Mouse (Mus musculus): ENCODE data around the gene Rab37. TPM values are rescaled to one million over a fixed set of nuclear protein-coding genes. Genes with fewer than 3 reads are reported as not detected.
A peak's percentile ranks its signal among the peaks of the same experiment; 100 is the strongest.

Rab37 gene
- polyA plus RNA-seq, 1 experiment from 2014 or later = 1.2 TPM

DNA sequence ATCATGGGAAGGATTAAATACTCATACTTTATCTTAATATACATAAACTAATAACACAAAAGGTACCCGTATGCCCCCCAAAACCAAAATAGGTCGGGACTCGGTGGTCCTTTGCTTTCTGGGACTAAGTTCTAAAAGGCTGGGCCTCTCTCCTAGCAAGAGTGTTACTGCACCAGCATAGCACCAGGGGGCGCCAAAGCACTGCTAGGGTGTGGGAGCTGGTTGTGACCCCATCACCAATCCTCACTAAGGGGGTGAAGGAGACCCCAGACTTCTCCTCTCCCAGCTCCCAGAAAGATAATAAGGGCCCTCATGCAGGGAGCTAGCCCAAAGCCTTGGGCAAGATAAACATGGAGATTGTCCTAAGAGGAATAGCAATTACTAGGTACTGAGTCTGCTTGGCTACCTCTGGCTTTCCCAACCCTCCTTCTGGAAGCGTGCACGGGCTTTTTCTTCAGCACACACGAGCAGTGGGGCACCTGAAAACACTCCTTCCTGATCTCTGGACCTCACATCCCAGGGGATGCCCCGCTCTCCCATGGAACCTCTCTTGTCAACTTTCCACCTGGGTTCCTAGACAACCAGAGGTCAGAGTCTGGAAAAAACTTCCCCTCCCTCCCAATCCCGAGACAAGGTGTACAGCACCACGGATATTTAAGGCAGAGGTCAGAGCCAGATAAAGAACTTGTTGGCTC is 69.8 kb downstream of the Rab37 start:
- H3K9me3 ChIP-seq = no peaks in the 10 kb centered on the region
- no peak overlapping the region for H3K4me2 ChIP-seq
- no peak overlapping the region for H3K27ac ChIP-seq (replicated peaks)
- WGBS = 19% methylated on average over 10 of the region's 10 CpGs
- H3K4me1 ChIP-seq = peaks cover 59% of the 10 kb centered on the region
- H3K27me3 ChIP-seq (replicated peaks) = peaks cover 37% of the 10 kb centered on the region
- no peak overlapping the region for H3K4me3 ChIP-seq
- H3K36me3 ChIP-seq = no peaks in the 10 kb centered on the region
- 0 out of 2 replicates have a peak overlapping the region, but pooled peaks have one; percentile 5 for H3K9ac ChIP-seq
- ATAC-seq (ENCODE audit: extremely low read depth, insufficient number of reproducible peaks, low FRiP score, low TSS enrichment) = no peak

DNA sequence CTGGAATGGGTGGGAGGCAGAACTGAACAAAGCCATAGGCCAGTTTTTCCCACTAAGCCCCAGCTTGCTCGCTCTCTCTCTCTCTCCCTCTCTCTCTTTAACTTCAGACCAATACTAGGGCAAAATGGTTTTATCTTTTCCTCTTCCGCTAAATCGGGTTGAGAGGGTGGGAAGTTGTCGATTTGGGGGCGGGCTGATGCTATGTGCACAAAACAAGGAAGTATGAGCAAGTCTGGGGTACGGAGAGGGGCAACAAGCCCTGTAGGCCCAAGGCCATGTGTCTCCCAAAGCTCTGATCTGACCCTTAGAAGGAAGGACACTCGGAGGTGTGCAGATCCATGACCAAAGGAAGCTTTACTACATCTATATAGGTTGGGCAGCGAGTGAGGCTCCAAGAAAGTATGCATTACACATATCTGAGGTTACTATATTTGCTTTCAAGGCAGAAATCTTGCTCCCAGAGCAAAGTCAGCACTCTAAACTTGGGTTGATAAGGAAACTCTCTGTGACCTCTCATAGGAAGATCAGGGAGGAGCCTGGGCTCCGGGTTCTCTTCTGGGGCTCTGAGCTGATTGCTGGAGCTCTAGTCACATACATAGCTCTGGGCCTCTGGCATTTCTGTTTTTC is 70.5 kb downstream of the Rab37 start:
- Histone ChIP-seq H3K36me3 (no peaks in the 10 kb centered on the region), H3K4me3 (no peak overlapping the region), H3K4me1 (peaks cover 59% of the 10 kb centered on the region), H3K4me2 (peak overlapping the region; percentile 97; the same call in 1 of the 2 replicates), H3K9me3 (no peaks in the 10 kb centered on the region), H3K27me3 (replicated peaks) (peaks cover 33% of the 10 kb centered on the region), H3K27ac (replicated peaks) (no peak overlapping the region; the same call in 1 of the 2 replicates), H3K9ac (0 out of 2 replicates have a peak overlapping the region, but pooled peaks have one; percentile 24)
- 37% methylated on average over 9 of the region's 9 CpGs for WGBS
- ATAC-seq (ENCODE audit: extremely low read depth, insufficient number of reproducible peaks, low FRiP score, low TSS enrichment) = no peak

DNA sequence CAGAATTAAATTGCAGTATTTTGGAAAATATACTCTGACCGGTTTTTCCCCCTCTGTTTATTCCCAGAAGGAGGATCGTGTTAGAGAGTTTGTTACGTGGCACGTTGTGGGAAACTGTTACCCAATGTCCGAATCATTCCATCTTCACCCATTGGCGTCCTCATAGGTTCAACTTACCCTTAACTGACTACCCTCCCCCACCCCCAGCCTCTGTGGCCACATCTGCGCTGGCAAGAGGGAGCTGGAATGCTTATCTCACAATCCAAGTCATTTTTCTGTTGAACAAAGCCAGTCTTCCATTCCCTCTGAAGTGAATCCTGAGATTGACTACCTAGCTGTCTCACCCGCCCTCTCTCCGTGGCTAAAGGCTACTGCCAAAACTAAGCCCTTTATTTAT is 71.0 kb downstream of the Rab37 start:
- peak overlapping the region; percentile 79 for H3K4me3 ChIP-seq
- no peaks in the 10 kb centered on the region for H3K9me3 ChIP-seq
- H3K27me3 ChIP-seq (replicated peaks) = peaks cover 27% of the 10 kb centered on the region
- no peak for ATAC-seq (ENCODE audit: extremely low read depth, insufficient number of reproducible peaks, low FRiP score, low TSS enrichment)
- H3K27ac ChIP-seq (replicated peaks) = peak overlapping the region; percentile 37; the same call in 1 of the 2 replicates
- WGBS = 20% methylated on average over 9 of the region's 9 CpGs
- peaks cover 59% of the 10 kb centered on the region for H3K4me1 ChIP-seq
- no peaks in the 10 kb centered on the region for H3K36me3 ChIP-seq
- peak overlapping the region; percentile 97 for H3K4me2 ChIP-seq
- peak overlapping the region; percentile 24; the same call in 1 of the 2 replicates for H3K9ac ChIP-seq

DNA sequence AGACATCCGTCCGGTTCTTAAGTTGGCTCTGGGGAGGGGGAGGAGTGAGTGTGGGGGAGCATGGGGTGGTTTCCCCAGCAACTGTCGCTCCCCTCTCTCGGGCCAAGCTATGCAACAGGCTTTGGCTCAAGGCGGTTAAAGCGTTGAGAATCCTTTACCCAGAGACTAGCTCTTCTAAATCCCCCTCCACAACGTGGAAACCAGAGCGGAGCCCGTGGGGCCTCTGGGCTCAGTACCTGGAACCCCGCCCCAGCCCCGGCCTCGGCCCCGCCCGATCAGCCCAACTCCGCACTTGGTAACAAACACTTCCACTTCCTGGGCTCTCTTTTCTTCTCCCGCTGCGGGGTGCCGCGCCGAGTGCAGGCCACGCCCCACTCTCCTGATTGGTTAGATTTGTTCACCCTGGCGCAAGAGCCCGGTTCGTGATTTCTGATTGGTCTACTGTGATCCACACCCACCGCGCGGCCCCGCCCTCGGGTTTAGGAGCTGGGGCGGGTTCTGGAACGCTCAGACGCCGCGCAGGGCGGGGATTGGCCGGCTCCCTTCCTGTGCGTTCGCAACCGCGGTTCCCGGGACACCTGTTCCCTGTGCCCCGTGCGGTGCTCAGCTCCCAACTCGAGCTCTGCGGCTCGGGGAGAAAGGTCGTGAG is 71.7 kb downstream of the Rab37 start, which contains the start of gene Slc9a3r1:
Gene Slc9a3r1 (plus strand): TSS at position 510 of the 649 bp plus-strand sequence.
- WGBS = under 1% methylated on average over 47 of the region's 47 CpGs
- Histone ChIP-seq H3K4me1 (peaks cover 52% of the 10 kb centered on the region), H3K36me3 (no peaks in the 10 kb centered on the region), H3K4me2 (peak within 1 kb of the TSS; percentile 97), H3K9ac (peak within 1 kb of the TSS; percentile 81), H3K27me3 (replicated peaks) (peaks cover 21% of the 10 kb centered on the region), H3K4me3 (peak within 1 kb of the TSS; percentile 79), H3K9me3 (no peaks in the 10 kb centered on the region), H3K27ac (replicated peaks) (peak within 1 kb of the TSS; percentile 37)
- ATAC-seq (ENCODE audit: extremely low read depth, insufficient number of reproducible peaks, low FRiP score, low TSS enrichment) = peak; percentile 97

DNA sequence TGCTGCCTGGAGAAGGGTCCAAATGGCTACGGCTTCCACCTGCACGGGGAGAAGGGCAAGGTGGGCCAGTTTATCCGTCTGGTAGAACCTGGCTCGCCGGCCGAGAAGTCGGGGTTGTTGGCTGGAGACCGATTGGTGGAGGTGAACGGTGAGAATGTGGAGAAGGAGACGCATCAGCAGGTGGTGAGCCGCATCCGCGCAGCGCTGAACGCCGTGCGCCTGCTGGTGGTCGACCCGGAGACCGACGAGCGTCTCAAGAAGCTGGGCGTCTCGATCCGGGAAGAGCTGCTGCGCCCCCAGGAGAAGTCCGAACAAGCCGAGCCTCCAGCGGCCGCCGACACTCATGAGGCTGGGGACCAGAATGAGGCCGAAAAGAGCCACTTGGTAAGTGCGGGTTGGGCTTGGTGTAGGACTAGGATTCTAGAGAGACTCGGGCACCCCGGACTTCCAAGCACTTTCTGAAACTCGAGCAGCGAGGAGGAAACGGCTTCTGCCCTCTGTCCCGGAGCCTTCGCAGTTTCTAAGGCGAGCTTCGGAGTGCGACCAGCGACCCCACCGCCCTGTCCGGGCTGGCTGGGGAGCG is 72.4 kb downstream of the Rab37 start:
- H3K4me2 ChIP-seq = peak overlapping the region; percentile 97
- H3K27me3 ChIP-seq (replicated peaks) = peaks cover 21% of the 10 kb centered on the region
- WGBS = under 1% methylated on average over 47 of the region's 47 CpGs
- H3K9me3 ChIP-seq = no peaks in the 10 kb centered on the region
- ATAC-seq (ENCODE audit: extremely low read depth, insufficient number of reproducible peaks, low FRiP score, low TSS enrichment) = no peak
- peak overlapping the region; percentile 81 for H3K9ac ChIP-seq
- peak overlapping the region; percentile 79 for H3K4me3 ChIP-seq
- no peak overlapping the region; the same call in none of the 2 replicates for H3K27ac ChIP-seq (replicated peaks)
- no peaks in the 10 kb centered on the region for H3K36me3 ChIP-seq
- peaks cover 45% of the 10 kb centered on the region for H3K4me1 ChIP-seq

DNA sequence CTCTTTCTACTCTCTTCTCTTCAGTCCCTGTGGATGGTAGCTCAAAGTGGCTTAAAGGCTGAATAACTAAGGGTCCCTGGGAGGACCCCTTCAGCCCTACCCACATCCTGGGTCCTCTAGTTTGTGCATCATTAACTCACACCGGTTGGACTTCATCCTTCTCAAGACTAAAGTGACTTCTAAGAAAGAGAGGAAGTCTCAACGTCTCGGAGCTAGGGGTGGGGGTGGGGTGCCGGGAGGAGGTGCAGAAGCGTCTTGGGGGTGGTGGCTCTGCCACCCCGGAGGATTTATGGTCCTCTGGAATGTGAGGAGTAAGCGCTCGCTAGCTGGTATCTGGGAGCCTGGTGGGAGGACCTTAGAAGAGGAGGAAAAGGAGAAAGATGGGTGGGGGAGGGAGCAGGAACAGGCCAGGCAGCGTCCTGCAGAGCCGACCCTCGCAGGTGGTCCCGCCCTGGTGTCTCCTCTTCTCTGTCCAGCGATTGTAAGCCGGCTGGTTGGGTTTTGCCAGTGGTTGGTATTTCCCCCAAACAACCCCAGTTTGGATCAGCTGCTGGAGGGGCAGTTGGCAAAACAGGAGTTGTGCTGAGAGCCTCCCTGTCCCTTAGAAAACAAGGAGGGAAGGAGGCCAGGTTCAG is 73.2 kb downstream of the Rab37 start:
- no peaks in the 10 kb centered on the region for H3K9me3 ChIP-seq
- H3K27ac ChIP-seq (replicated peaks) = no peak overlapping the region
- no peaks in the 10 kb centered on the region for H3K36me3 ChIP-seq
- WGBS = 0% methylated on average over 14 of the region's 14 CpGs
- H3K4me3 ChIP-seq = peak overlapping the region; percentile 79
- peaks cover 21% of the 10 kb centered on the region for H3K27me3 ChIP-seq (replicated peaks)
- no peak for ATAC-seq (ENCODE audit: extremely low read depth, insufficient number of reproducible peaks, low FRiP score, low TSS enrichment)
- peaks cover 43% of the 10 kb centered on the region for H3K4me1 ChIP-seq
- peak overlapping the region; percentile 81 for H3K9ac ChIP-seq
- H3K4me2 ChIP-seq = peak overlapping the region; percentile 97

DNA sequence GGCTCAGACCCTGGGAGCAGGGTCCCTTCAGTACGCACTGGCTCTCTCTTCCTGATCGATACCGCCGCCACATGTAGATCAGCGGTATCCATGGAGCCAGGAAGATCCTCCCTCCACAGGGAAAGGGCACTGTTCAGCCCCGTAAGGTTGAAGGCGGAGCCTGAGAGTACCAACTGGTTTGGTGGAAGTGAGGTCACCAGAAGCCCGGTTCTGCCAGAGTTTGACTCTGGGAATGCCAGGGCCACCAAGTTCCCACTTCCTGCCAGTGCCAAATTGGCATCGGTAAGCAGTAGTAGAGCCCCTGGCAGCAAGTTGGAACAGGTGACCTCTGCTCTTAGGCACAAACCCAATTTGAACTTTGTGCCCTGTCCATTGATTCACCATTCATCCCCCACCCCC is 73.7 kb downstream of the Rab37 start:
- H3K27me3 ChIP-seq (replicated peaks) = peaks cover 21% of the 10 kb centered on the region
- 5% methylated on average over 9 of the region's 9 CpGs for WGBS
- ATAC-seq (ENCODE audit: extremely low read depth, insufficient number of reproducible peaks, low FRiP score, low TSS enrichment) = no peak
- H3K4me2 ChIP-seq = peak overlapping the region; percentile 97
- peaks cover 43% of the 10 kb centered on the region for H3K4me1 ChIP-seq
- H3K4me3 ChIP-seq = peak overlapping the region; percentile 79
- peak overlapping the region; percentile 81 for H3K9ac ChIP-seq
- no peaks in the 10 kb centered on the region for H3K9me3 ChIP-seq
- no peaks in the 10 kb centered on the region for H3K36me3 ChIP-seq
- H3K27ac ChIP-seq (replicated peaks) = no peak overlapping the region

DNA sequence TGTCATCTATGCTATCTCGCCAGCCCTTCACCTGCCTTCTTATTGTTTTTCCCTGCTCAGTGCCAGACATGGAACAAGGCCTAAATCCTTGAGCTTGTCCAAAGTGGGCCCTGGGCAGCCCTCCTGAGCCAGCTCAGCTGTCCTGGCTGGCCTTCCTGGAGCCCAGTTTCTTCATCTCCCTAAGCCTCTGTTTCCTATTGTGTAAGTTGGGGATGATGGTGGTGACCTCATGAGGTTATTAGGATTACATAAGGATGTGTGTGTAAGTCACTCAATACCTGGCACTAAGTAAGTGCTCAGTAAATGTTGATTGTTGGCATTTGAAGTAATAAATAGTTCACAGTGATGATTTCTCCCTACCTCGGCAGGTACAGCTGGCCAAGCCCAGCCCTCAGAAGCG is 75.5 kb downstream of the Rab37 start:
- no peak for ATAC-seq (ENCODE audit: extremely low read depth, insufficient number of reproducible peaks, low FRiP score, low TSS enrichment)
- Histone ChIP-seq H3K4me1 (peaks cover 39% of the 10 kb centered on the region), H3K27me3 (replicated peaks) (peaks cover 30% of the 10 kb centered on the region), H3K27ac (replicated peaks) (no peak overlapping the region), H3K9me3 (no peaks in the 10 kb centered on the region), H3K4me2 (no peak overlapping the region), H3K36me3 (no peaks in the 10 kb centered on the region), H3K4me3 (no peak overlapping the region), H3K9ac (no peak overlapping the region)
- 77% methylated on average over 3 of the region's 3 CpGs for WGBS

DNA sequence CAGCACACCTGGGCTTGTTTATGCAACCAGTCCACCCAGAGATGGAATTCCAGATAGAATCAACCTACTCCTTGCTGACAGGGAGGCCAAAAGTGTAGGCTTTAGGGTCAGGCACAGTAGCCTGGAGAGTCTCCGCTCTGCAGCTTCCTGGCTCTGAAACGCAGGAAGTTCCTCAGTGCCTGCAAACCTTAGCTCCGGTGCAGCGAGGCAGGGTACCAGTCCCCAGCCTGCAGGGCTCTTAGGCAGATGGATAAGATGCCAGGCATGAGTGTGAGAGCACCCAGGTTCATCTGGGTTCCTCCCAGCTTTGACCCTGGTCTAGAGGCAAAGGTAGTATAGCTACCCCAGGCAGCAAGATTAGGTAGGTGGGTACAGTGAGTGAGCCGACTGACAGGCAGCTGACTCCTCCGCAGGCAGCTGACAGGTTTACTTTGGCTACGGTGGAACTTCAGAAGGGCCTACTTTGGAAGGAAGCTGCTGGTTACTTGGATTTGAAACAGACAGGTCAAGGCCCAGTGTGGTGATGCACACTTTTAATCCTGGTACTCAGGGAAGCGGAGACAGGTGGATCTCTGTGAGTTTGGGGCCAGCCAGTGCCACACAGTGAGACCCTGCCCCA is 76.5 kb downstream of the Rab37 start:
- no peaks in the 10 kb centered on the region for H3K36me3 ChIP-seq
- H3K27ac ChIP-seq (replicated peaks) = no peak overlapping the region
- no peak overlapping the region for H3K4me3 ChIP-seq
- no peak overlapping the region for H3K4me2 ChIP-seq
- WGBS = 68% methylated on average over 8 of the region's 8 CpGs
- H3K9ac ChIP-seq = no peak overlapping the region
- ATAC-seq (ENCODE audit: extremely low read depth, insufficient number of reproducible peaks, low FRiP score, low TSS enrichment) = no peak
- H3K9me3 ChIP-seq = no peaks in the 10 kb centered on the region
- H3K27me3 ChIP-seq (replicated peaks) = peaks cover 30% of the 10 kb centered on the region
- peaks cover 39% of the 10 kb centered on the region for H3K4me1 ChIP-seq

DNA sequence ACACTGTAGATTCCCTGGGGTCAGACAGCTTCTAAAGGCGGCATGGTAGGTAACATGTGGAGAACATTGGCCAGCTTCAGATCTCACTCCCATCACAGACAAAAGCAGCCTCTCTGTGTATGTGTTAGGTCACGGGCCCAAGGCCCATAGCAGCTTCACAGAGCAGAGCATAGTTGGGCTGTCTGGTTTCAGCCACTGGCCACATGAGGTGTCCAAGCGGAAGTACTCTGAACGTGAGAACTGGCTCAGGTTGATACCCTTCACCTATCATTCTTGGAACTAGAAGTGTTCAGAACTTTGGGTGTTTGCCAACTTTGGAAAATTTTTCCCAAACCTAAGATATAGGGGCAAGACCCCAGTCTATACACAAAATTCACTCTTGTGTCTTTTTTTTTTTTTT is 78.2 kb downstream of the Rab37 start:
- H3K9me3 ChIP-seq = no peaks in the 10 kb centered on the region
- no peak overlapping the region for H3K9ac ChIP-seq
- peaks cover 43% of the 10 kb centered on the region for H3K4me1 ChIP-seq
- no peak overlapping the region for H3K27ac ChIP-seq (replicated peaks)
- no peak overlapping the region for H3K4me3 ChIP-seq
- H3K4me2 ChIP-seq = no peak overlapping the region
- 83% methylated on average over 4 of the region's 4 CpGs for WGBS
- no peaks in the 10 kb centered on the region for H3K36me3 ChIP-seq
- peaks cover 35% of the 10 kb centered on the region for H3K27me3 ChIP-seq (replicated peaks)
- no peak for ATAC-seq (ENCODE audit: extremely low read depth, insufficient number of reproducible peaks, low FRiP score, low TSS enrichment)
